Mouse (Mus musculus): Measurements from ENCODE around the gene Sipa1l3.

The Sipa1l3 gene

DNA sequence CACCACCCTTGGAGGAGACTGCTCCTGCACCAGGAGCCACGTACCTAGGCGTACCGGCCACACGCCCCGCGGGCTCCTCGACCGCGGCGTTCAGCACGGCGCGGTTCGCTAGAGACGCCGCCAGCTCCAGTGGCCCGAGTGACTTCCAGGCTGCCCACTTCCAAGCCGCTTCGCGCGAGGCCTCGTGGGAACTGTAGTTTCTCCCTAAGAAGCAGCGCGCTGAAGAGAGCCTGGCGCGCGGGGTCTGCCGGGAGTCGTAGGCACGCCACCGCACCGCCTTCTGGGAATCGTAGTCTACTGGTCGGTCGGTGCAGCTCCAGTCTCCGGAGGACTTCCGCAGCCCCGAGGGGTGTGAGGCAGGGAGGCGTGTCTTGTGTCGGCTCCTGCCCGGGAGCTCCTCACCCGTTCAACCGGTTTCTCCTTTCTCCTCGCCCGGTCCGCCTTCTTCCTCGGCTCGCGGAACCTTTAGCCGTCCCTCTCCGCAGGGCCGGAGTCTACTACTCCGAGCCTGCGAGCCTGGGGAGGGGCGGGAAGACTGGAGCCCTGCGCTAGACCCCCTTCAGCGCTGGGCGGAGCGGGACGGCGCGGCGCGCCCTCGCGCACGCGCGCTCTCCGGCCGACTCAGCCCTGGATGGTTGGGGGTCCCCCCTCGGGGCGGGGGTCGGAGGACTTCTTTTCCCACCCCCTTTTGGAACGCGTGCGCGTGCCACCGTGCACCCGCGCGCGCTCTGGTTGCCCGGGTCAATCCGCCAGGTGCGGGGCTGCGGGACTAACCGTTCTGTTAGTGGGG lies at the start of gene Sipa1l3:
TSS of gene Sipa1l3 (minus strand) at position 221 of the 790 bp plus-strand sequence.
- peak; percentile 100 for DNase-seq

- DNase-seq: peak; percentile 59
Observed at GRCm38 (mm10) chr7:29563006-29563405, 44.6 kb upstream of the Sipa1l3 start.

DNA sequence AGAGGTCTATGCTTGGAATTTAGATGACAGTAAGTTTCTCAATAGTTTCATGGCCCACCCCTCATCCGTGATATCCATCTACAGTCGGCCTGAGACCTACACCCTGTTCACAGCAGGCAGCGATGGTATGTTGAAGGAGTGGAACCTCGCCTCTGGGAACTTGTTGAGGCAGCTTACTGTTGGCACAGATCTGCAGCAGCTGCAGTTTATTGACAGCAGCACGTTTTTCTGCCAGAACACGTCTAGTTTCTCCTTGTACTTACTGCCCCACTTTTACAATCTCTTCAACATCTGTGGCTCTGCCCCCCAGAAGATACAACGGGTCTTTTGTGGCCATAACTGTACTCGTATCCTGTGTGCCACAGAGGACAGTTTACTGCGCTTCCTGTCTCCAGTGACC lies 42.6 kb upstream of the Sipa1l3 start:
- DNase-seq: peak; percentile 77

GRCm38 (mm10) chr7:29559290-29559689 lies 40.8 kb upstream of the Sipa1l3 start:
- peak; percentile 80 for DNase-seq

DNA sequence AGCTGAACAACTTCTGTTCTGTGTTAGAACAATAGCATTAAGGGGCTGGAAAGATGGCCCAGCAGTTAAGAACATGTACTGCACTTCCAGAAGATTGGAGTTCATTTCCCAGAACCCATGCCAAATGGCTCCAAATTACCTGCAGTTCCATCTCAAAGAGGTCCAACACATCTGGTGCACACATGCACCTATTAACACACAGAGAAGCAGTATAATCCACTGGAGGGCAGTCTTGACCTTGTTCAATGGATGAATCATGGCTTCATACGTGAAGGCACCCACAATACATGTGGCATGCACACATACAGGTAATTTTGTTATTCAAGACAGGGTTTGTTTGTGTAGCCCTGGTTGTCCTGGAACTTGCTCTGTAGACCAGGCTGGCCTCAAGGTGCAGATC lies 40.3 kb upstream of the Sipa1l3 start:
- no peak for DNase-seq

DNA sequence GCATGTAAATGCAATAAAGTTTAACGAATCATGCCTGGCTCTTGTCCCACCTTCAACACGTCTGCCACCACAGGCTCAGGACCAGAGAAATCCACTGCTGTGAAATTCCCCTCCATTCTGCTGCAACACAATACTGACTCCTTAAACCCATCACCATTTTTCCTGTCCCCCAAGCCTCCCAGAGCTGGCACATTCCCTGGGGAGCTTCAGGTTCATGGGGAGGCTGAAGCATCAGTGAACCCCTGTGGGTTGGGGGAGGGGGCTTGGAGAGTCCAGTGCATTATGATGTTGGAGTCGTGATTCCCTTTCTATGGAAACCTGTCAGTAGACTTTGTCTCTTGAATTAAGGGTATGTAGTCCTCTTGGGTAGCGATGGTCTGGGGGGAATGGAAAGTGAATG lies 37.8 kb upstream of the Sipa1l3 start:
- peak; percentile 66 for DNase-seq

DNA sequence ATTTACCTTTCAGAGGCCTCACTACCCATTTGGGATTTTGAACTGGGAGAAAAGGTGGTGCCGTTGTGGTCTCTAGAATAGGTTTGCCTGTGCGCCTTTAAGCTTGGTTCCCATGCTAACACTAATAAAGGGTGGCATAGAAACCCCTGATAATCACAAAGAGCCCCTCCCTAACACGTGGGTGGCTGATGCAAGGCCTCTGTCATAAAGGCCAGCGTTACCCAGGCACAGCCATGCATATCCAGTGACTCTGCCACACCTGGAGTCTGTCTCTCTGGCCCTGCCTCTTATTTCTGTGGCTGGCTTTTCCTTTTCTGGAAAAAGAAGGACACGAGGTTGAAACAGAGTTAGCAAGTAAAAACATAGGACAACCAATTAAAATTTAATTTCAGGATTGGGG lies 37.1 kb upstream of the Sipa1l3 start:
- DNase-seq: no peak

GRCm38 (mm10) chr7:29555051-29555450 lies 36.6 kb upstream of the Sipa1l3 start:
- peak; percentile 61 for DNase-seq

- DNase-seq: no peak
Observed at GRCm38 (mm10) chr7:29550691-29551090, 32.2 kb upstream of the Sipa1l3 start.

- no peak for DNase-seq
Observed at GRCm38 (mm10) chr7:29541608-29542007, 23.2 kb upstream of the Sipa1l3 start.

DNA sequence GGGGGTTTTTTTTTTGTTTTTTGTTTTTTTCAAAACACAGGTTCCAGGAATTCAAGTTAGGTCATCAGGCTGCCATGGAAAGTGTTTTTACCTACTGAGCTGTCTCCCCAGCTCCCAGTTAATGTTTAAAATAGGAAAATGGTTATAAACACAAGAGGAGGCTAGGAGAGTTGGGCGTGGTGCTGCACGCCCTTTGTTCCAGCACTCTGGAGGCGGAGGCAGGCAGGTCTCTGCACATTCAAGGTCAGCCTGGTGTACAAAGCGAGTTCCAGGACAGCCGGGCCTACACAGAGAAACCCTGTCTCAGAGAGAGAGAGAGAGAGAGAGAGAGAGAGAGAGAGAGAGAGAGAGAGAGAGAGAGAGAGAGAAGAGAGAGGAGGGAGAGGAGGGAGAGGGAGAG lies 22.7 kb upstream of the Sipa1l3 start:
- DNase-seq: no peak

- no peak for DNase-seq
Observed at GRCm38 (mm10) chr7:29540631-29541030, 22.2 kb upstream of the Sipa1l3 start.

DNA sequence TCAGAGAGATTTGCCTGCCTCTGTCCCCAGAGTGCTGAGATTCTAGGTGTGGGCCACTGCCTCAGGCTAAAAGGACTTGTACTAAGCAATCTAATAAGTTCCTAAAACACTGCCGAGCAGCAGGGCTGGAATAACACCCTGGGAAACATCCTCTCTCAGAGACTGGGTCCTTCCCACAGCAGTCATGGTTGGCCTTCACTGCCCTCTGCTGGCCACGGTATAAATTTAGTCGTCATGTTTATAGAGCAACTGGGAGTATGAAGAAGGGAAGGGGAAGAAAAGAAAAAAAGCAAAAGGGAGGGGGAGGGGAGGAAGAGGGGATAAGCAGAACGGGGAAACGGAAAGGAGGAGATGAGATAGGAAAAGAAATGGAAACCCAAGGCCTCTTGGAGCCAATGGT lies 5.3 kb upstream of the Sipa1l3 start:
- peak; percentile 94 for DNase-seq

DNA sequence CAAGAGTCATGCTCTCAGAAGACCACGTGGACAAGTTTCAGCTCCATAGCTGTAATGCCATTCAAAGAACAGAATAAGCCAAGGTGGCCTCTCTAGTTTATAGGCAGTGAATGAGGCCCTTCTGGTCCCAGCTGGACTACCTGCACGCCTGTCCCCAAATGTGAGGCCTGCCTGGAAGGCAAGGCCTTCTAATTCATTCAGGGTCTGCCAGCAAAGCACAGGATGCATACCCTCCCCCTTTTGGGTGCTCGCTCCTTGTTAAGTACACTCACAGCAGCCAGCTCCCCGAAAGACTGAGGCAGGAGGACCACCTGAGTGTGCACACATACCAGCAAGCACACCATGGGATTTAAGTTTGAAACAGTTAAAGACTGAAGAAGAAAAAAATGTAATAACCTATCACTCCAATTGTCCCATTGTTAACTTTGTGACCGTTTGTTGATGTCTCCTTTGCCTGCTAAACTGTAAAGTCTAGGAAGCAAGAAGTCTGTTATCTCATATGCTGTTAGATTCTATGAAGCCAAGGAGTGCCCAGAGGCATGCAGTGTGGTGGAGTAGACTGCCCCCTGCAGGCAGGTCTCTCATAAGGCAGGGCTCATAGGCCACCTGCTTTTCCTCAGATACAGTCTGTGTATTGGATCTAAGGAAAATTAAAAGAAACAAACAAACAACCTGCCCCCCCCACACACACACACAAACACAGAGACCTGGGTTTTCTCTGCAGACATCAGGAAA lies 3.6 kb upstream of the Sipa1l3 start:
- DNase-seq: peak; percentile 95

GRCm38 (mm10) chr7:29521365-29521764 lies 2.9 kb upstream of the Sipa1l3 start:
- peak; percentile 88 for DNase-seq

DNA sequence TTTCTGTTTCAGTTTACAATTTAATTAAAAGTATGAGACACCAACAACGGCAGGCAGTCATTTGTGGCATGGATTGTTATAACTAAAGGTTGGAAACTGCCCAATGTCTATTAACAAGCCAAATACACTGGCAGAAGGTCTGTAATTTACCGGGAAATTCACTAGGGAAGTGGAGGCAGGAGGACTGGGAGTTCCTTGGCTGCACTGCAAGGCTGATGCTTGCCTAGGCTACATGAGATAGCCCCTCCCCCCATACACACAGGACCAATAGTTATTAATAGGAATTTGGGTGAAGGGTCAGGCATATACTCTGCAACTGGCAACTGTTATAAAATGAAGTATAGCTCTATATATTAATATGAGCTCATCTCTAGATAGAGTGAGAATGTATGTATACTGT lies 2.4 kb upstream of the Sipa1l3 start:
- DNase-seq: no peak

- no peak for DNase-seq
Observed at GRCm38 (mm10) chr7:29519211-29519550, 740 bp upstream of the Sipa1l3 start.

DNA sequence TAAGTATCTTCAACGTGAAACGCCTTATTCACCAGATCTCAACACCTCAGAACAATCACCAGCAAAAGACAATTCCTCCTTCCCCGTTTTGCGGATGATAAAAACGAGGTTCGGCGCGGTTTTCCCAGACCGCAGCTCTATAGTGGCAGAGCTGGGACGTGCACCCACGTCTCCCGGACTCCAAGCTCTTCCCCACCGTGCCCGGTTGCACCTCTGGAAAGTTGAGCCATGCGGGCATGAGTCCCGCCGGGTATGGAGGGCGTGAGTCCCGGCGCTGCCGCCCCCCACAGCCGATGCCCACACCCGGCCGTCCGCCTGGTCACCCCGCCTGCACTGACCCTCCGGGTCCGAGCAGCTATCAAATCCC lies 404 bp downstream of the Sipa1l3 start:
- DNase-seq: no peak

- no peak for DNase-seq
Observed at GRCm38 (mm10) chr7:29517178-29517577, 1.3 kb downstream of the Sipa1l3 start.

DNA sequence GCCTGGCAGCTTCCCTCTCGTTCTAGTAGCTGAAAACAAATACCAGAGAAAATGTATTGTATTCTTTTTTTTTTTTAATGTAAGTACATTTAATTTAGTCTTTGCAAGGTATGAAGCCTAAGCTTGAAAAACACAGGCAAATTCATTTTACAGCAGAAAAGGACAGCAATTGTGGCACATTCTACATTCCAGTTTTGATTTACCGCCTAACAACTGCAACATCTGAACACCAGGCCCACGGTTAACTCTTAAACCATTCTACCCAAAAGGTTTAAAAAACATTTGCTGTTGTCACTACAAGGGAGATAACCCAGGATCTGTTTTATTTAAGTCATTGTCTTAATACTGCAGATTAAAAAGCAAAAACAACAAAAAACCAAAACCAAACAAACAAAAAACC lies 2.8 kb downstream of the Sipa1l3 start:
- no peak for DNase-seq

GRCm38 (mm10) chr7:29512729-29513128 lies 5.7 kb downstream of the Sipa1l3 start:
- DNase-seq: no peak

- DNase-seq: peak; percentile 94
Observed at GRCm38 (mm10) chr7:29511598-29512275, 6.7 kb downstream of the Sipa1l3 start.

GRCm38 (mm10) chr7:29508522-29508921 lies 9.9 kb downstream of the Sipa1l3 start:
- no peak for DNase-seq
